Mouse (Mus musculus) right cerebral cortex, postnatal 4 days (tissue): Measurements from ENCODE around the gene Tnpo1.
"Not testable (repeated sequence)": the region's sequence is repeated elsewhere in the genome, so short reads cannot be mapped to it uniquely, and the experiment has no call there.

Experiments used
- DNase-seq: peaks from one replicate; pipeline ENCODE4 v3.0.0-alpha.2; 2022

Gene Tnpo1

GRCm38 (mm10) chr13:98883774-98884173 is 42.4 kb downstream of the Tnpo1 start:
- no peak for DNase-seq

GRCm38 (mm10) chr13:98881991-98882390 is 44.2 kb downstream of the Tnpo1 start:
- no peak for DNase-seq

- no peak for DNase-seq
Measured at GRCm38 (mm10) chr13:98880336-98880735, 45.8 kb downstream of the Tnpo1 start.

- DNase-seq = no peak
Measured at GRCm38 (mm10) chr13:98879422-98879821, 46.8 kb downstream of the Tnpo1 start.

GRCm38 (mm10) chr13:98877165-98877564 is 49.0 kb downstream of the Tnpo1 start:
- no peak for DNase-seq

GRCm38 (mm10) chr13:98874727-98875126 is 51.5 kb downstream of the Tnpo1 start:
- no peak for DNase-seq

GRCm38 (mm10) chr13:98872273-98872847 is 53.8 kb downstream of the Tnpo1 start:
- no peak for DNase-seq

GRCm38 (mm10) chr13:98871263-98871662 is 54.9 kb downstream of the Tnpo1 start:
- no peak for DNase-seq

- DNase-seq = no peak
Measured at GRCm38 (mm10) chr13:98868236-98868923, 57.8 kb downstream of the Tnpo1 start.

GRCm38 (mm10) chr13:98867810-98868209 is 58.4 kb downstream of the Tnpo1 start:
- peak; percentile 34 for DNase-seq

- DNase-seq = no peak
Measured at GRCm38 (mm10) chr13:98855291-98855690, 70.9 kb downstream of the Tnpo1 start.

GRCm38 (mm10) chr13:98845794-98846193 is 80.4 kb downstream of the Tnpo1 start:
- DNase-seq = no peak

- DNase-seq = no peak
Measured at GRCm38 (mm10) chr13:98836423-98837088, 89.6 kb downstream of the Tnpo1 start.

GRCm38 (mm10) chr13:98835740-98836139 is 90.4 kb downstream of the Tnpo1 start:
- no peak for DNase-seq

GRCm38 (mm10) chr13:98834723-98835122 is 91.5 kb downstream of the Tnpo1 start:
- no peak for DNase-seq

- no peak for DNase-seq
Measured at GRCm38 (mm10) chr13:98834199-98834598, 92.0 kb downstream of the Tnpo1 start.

- no peak for DNase-seq
Measured at GRCm38 (mm10) chr13:98832451-98833450, 93.4 kb downstream of the Tnpo1 start.

- not testable (repeated sequence) for DNase-seq
Measured at GRCm38 (mm10) chr13:98829026-98829425, 97.2 kb downstream of the Tnpo1 start.

GRCm38 (mm10) chr13:98825574-98825973 is 100.6 kb downstream of the Tnpo1 start:
- no peak for DNase-seq

GRCm38 (mm10) chr13:98819094-98819493 is 107.1 kb downstream of the Tnpo1 start:
- no peak for DNase-seq

- DNase-seq = no peak
Measured at GRCm38 (mm10) chr13:98818205-98818604, 108.0 kb downstream of the Tnpo1 start.

- DNase-seq = no peak
Measured at GRCm38 (mm10) chr13:98817766-98818165, 108.4 kb downstream of the Tnpo1 start.
